Mouse (Mus musculus) intestine, postnatal 0 days (tissue): ENCODE results near the gene Ostf1. TPM values are rescaled to one million over a fixed set of nuclear protein-coding genes. Genes with fewer than 3 reads are reported as not detected.

Experiments
- ATAC-seq: fragments of 200-750 bp; cut with Nextera tagmentation; 2 replicates; pipeline ENCODE4 v1.8.0; 2017; ENCODE audit warnings: mild to moderate bottlenecking, moderate TSS enrichment, moderate library complexity
- H3K27ac ChIP-seq: fragments of 300-500 bp; sonication (generic); 2 replicates; pipeline ENCODE4 v1.5.1; 2014; ENCODE audit warnings: mild to moderate bottlenecking, low read depth, low read length, moderate library complexity
- H3K27me3 ChIP-seq: fragments of 300-500 bp; sonication (generic); replicated peaks from 2 replicates; pipeline ENCODE4 v1.6.1; 2014; ENCODE audit warnings: low read length, mixed read lengths; ENCODE audit not compliant: control insufficient read depth, insufficient read depth
- H3K36me3 ChIP-seq: fragments of 300-500 bp; sonication (generic); 2 replicates; pipeline ENCODE4 v1.6.1; 2014; ENCODE audit warnings: mild to moderate bottlenecking, moderate library complexity; ENCODE audit not compliant: control insufficient read depth, insufficient read depth
- H3K4me1 ChIP-seq: fragments of 300-500 bp; sonication (generic); replicated peaks from 2 replicates; pipeline ENCODE4 v1.6.1; 2014; ENCODE audit warnings: antibody characterized with exemption, low read length, mixed read lengths; ENCODE audit not compliant: control insufficient read depth, insufficient read depth
- H3K4me2 ChIP-seq: fragments of 300-500 bp; sonication (generic); replicated peaks from 2 replicates; pipeline ENCODE4 v1.6.1; 2014; ENCODE audit warnings: low read depth, mild to moderate bottlenecking, moderate library complexity
- H3K4me3 ChIP-seq: fragments of 300-500 bp; sonication (generic); 2 replicates; pipeline ENCODE4 v1.5.1; 2014; ENCODE audit warnings: low read depth, low read length
- H3K9ac ChIP-seq: fragments of 300-500 bp; sonication (generic); 2 replicates; pipeline ENCODE4 v1.6.1; 2014; ENCODE audit warnings: mild to moderate bottlenecking, low read depth, low read length
- H3K9me3 ChIP-seq: fragments of 300-500 bp; sonication (generic); 2 replicates; pipeline ENCODE4 v1.6.1; 2016; ENCODE audit warnings: mixed run types; ENCODE audit not compliant: control insufficient read depth
- CTCF ChIP-seq: sonication (generic); IDR thresholded peaks from 2 replicates; pipeline ENCODE4 v1.5.1; 2016; ENCODE audit warnings: low read depth, mild to moderate bottlenecking, control low read depth, antibody characterized with exemption, moderate library complexity
- WGBS: fragments of 180-500 bp; shearing (Covaris S2); extraction: QIAGEN DNeasy Blood & Tissue Kit; methylation state at CpG from one replicate; pipeline ENCODE4 v1.1.7; 2014; 5-methylcytosine and 5-hydroxymethylcytosine counted together
- polyA plus RNA-seq: library from polyadenylated mRNA; unstranded; fragments of >200 nt; fragmentation: Nextera tagmentation; extraction: Ambion mirVana; gene quantifications from 2 replicates; pipeline ENCODE4 v1.2.1, GENCODE M21; 2015

The Ostf1 gene
- polyA plus RNA-seq, 1 experiment from 2014 or later, result 140 TPM

GRCm38 (mm10) chr19:18582887-18583286, 48.7 kb downstream of the Ostf1 start:
- H3K9ac ChIP-seq, result no peak overlapping the region
- no peaks in the 10 kb centered on the region for H3K9me3 ChIP-seq
- no peak overlapping the region for H3K4me2 ChIP-seq
- no peak for ATAC-seq
- WGBS, result 84% methylated on average over 6 of the region's 6 CpGs
- no peaks in the 10 kb centered on the region for H3K27me3 ChIP-seq
- TF ChIP-seq CTCF, result no peak
- H3K4me3 ChIP-seq, result no peak overlapping the region
- no peaks in the 10 kb centered on the region for H3K4me1 ChIP-seq
- H3K36me3 ChIP-seq, result peaks cover 20% of the 10 kb centered on the region
- no peak overlapping the region for H3K27ac ChIP-seq

DNA sequence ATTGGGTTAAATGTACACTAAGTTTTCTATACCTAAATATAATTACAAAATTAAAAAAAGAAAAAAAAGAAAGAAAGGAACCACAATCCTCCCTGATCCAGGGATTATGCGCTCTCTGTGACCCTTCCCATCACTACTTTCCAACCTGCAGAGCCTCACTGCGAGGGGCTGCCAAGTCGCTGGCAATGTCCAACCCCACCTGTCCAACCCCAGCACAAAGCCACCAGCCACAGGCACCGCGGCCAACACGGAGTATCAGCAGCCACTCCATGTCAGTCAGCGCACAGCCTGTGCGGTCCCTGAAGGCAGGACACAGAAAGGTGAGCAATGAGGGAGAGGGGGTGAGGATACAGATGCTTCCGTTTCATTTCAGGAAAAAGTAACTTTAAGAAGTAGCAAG, 49.4 kb downstream of the Ostf1 start:
- Histone ChIP-seq H3K27ac (no peak overlapping the region), H3K9me3 (no peaks in the 10 kb centered on the region), H3K4me2 (no peak overlapping the region), H3K4me3 (no peak overlapping the region), H3K4me1 (no peaks in the 10 kb centered on the region), H3K27me3 (no peaks in the 10 kb centered on the region), H3K9ac (no peak overlapping the region), H3K36me3 (peaks cover 15% of the 10 kb centered on the region; the same call in 1 of the 2 replicates)
- WGBS, result 94% methylated on average over 9 of the region's 9 CpGs
- ATAC-seq, result no peak
- no peak for TF ChIP-seq CTCF

DNA sequence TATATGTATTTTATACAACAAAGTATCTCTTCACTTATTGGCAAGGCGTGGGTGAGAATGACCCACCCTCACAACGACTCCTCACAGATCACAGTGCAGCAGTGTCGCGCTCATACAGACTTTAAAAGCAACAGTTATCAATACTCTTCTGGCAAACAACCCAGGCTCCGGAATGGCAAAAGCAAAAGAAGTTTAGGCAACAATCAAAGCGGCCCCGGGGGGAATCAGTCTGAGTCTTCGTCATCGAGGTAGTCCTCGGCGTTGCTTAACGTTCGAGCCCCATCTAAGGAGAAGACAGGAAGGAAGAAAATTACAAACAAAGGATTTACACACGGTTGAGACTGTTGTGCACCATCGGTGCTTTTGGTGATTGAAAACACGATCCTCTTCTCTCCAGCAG, 50.6 kb downstream of the Ostf1 start:
- no peaks in the 10 kb centered on the region for H3K27me3 ChIP-seq
- no peak for ATAC-seq
- 88% methylated on average over 16 of the region's 16 CpGs for WGBS
- TF ChIP-seq CTCF, result no peak
- H3K4me3 ChIP-seq, result no peak overlapping the region
- H3K36me3 ChIP-seq, result peaks cover 6% of the 10 kb centered on the region; the same call in 1 of the 2 replicates
- H3K9me3 ChIP-seq, result no peaks in the 10 kb centered on the region
- H3K4me1 ChIP-seq, result no peaks in the 10 kb centered on the region
- no peak overlapping the region for H3K9ac ChIP-seq
- no peak overlapping the region for H3K27ac ChIP-seq
- no peak overlapping the region for H3K4me2 ChIP-seq

DNA sequence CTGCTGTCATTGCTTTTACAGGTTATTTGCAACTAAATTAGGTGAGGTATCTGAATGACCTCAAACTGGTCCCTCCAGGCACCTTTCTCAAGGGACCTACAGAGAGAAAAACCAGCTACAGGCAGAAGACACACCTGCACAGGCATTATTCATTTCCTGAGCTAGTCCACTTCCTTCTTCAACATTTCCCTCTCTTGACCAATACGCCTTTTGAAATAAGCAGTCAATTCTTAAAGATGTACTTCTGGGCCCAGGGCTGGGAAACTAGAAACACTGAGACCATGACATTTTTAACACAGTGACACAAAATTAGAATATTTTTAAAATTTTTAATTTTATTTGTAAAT, 52.6 kb downstream of the Ostf1 start:
- no peak for ATAC-seq
- Histone ChIP-seq H3K9ac (no peak overlapping the region), H3K4me1 (no peaks in the 10 kb centered on the region), H3K27me3 (no peaks in the 10 kb centered on the region), H3K36me3 (peaks cover 6% of the 10 kb centered on the region; the same call in 1 of the 2 replicates), H3K4me2 (no peak overlapping the region), H3K27ac (no peak overlapping the region), H3K4me3 (no peak overlapping the region), H3K9me3 (no peaks in the 10 kb centered on the region)
- TF ChIP-seq CTCF, result no peak
- WGBS, result 78% methylated on average over 1 of the region's 1 CpGs

- no peak for ATAC-seq
- no peak overlapping the region for H3K4me3 ChIP-seq
- H3K9ac ChIP-seq, result no peak overlapping the region
- H3K27ac ChIP-seq, result no peak overlapping the region
- no peaks in the 10 kb centered on the region for H3K9me3 ChIP-seq
- peaks cover 6% of the 10 kb centered on the region; the same call in 1 of the 2 replicates for H3K36me3 ChIP-seq
- no peak for TF ChIP-seq CTCF
- H3K27me3 ChIP-seq, result no peaks in the 10 kb centered on the region
- 37% methylated on average over 17 of the region's 17 CpGs for WGBS
- H3K4me2 ChIP-seq, result 0 out of 2 replicates have a peak overlapping the region, but pooled peaks have one; percentile 9
- H3K4me1 ChIP-seq, result no peaks in the 10 kb centered on the region
These were observed 53.2 kb downstream of the Ostf1 start for GRCm38 (mm10) chr19:18578216-18579011.

DNA sequence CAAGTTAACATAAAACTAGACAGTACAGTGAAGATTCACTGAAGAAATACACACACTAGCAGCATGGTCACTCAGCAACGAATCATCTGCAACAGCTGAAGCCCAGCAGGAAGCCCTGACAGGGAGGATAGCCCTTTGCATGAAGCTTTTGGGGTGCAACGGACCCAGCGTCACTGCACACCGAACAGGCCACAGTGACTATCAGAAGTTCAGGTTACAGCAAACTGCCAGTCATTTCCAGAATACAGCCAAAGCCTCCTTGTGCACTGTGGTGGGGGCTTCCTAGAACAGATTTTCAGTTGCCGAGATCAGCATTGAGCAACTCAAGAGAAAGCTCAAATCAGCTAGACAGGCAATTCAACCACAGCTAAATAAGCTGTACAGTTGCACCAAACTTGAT, 54.3 kb downstream of the Ostf1 start:
- ATAC-seq, result no peak
- 80% methylated on average over 5 of the region's 5 CpGs for WGBS
- H3K9me3 ChIP-seq, result no peaks in the 10 kb centered on the region
- TF ChIP-seq CTCF, result no peak
- H3K36me3 ChIP-seq, result peaks cover 6% of the 10 kb centered on the region; the same call in 1 of the 2 replicates
- H3K27ac ChIP-seq, result no peak overlapping the region
- no peak overlapping the region for H3K4me3 ChIP-seq
- H3K4me2 ChIP-seq, result no peak overlapping the region
- no peaks in the 10 kb centered on the region for H3K27me3 ChIP-seq
- H3K4me1 ChIP-seq, result no peaks in the 10 kb centered on the region
- no peak overlapping the region for H3K9ac ChIP-seq
